Mouse (Mus musculus): ENCODE measurements around the gene Hcls1.

Gene Hcls1

DNA sequence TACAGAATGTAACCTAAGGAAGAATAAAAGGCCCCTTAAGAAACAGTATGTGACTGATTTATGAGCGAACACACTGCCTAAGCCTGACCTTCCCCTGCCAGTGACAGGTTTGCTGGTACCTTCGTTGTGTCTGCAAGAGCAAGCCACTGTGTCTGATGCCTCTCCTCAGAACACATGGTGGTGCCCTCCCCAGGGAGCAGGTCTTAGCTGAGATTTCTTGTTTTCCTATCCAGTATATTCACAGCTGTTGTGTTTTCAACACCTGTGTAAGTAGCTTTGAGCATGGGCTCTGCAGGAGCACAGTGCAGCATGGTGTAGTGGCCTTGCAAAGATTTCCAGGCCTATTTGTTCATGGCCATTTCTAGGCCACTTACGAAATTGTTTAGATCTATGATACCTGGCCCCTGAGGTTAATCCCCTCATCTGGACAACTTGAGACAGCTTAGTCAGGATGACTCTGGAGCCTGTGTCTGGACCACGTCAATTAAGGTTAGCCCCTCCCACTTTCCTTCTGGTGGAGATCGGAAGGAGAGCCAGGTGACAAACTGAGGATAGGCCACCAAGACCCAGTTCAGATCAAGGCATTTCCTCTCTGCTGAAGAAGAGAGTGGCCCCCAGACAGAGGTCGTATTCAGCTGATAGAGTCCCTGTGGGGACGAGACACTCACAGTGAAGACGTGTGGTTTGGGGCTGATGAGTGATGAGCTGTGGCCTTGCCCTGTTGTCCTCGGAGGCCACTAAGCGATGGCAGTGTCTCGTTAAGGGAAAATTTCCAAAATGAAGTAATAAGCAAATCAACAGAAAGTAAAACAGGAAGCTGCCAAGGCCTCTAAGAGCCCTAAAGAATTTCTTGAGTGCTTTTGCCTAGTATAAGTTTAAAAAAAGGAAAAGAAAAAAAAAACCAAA lies 4.3 kb upstream of the Hcls1 start:
- peak; percentile 26 for DNase-seq (ENCODE audit: low spot score)

DNA sequence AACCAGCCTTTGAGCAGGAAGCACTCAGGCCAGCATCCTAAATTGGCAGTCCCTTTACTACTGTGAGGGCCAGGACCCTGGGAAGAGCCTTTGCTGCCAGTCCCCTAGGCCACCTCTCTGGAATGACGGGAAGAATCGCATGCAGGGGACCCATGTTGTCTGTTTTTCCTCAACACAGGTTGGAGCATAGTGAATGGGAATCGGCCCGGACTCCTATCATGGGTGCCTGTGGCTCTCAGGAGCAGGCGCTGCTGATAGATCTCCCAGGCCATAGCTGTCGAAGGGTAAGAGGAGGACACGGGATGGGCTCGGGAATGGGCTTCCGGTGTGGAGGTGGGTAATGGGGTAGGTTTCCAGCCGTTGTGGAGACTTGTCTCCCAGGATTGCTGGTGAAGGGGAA lies 3.4 kb upstream of the Hcls1 start:
- no peak for DNase-seq (ENCODE audit: low spot score)

DNA sequence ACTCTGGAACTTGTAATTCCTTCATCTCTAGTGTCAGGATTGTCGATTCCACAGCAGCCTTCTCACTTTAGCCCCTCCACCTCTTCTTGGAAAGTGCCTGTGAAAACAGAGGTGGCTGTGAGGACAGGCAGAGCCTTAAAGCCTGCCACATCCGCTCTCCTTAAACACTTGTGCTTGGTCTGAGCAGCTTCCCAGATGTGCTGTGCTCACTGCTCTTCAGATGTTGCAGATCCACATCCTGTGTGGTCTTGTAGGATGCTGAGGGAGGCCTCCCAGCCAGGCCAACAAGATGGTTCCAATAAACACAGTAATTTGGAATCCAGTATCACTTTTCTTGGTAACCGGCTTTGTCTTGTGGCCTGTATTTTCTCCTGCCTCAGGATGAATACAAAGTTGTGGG lies 2.8 kb upstream of the Hcls1 start:
- no peak for DNase-seq (ENCODE audit: low spot score)

DNA sequence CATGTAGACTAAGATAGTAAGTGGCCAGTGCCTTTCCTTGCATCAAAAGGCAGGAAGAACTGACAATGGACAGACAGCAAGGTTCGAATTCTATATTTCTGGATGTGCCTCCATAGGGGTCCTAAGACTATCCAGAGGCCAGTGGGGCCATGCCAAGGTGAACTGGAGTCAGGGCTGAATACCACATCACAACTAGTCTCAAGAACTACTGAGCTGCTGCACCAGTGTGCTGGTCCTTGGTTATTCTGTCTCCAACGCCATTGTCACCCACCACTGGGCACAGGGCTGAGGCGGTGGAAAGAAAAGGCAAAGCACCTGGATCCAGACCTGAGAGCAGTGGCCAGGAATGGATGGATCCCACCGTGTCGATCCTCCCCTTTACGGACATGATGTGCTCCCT lies 2.2 kb upstream of the Hcls1 start:
- no peak for DNase-seq (ENCODE audit: low spot score)

DNA sequence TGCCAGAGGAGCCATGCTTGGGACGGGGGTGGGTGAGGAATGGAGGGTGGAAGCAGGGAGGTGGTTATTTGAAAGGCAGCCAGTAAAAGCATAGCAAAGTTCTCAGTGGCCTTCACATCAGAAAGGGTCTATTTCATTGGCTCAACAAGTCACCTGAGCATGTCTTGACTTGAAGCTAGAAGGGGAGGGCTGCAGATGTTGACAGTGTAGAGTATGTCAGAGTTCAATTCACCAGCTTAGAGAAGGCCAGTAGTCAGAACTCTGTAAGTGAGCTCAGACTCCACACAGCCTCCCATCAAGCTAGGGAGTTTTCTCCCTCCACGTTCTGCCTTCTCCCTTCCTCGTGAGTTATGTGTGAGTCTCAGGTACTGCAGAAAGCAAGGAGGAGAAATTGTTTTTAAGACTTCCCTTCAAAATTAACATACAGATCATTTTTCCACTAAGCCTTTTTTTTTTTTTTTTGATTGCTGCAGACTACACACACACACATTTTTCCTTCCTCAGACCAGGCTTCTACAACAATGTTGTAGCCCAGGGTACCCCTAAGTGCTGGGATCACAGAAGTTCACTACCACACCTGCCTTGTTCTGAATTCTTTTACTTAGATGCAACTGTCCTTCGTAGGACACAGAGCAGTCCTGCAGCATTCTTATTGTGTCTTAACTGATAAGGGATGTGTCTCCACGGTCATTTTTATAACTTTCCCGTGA lies 497 bp upstream of the Hcls1 start:
- DNase-seq (ENCODE audit: low spot score) = peak; percentile 41

DNA sequence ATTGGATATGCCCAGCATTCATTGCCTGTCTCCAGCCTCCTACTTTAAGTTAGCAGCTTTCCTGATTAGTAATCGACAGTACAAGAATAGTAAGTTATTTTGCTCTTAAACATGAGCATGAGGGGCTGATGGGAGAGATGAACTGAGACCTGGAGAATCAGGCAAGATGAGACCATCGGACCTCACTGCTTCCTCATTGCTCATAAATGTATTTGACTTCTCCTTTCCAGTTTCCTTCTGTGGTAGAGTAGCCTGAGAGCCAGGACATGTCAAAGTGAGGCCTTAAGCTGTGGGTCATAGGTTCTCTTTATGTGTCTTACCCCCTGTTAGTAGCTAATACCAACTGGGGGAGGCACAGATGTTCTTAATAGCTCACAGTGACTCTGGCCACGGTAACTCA lies 1.0 kb downstream of the Hcls1 start:
- peak; percentile 36 for DNase-seq (ENCODE audit: low spot score)

DNA sequence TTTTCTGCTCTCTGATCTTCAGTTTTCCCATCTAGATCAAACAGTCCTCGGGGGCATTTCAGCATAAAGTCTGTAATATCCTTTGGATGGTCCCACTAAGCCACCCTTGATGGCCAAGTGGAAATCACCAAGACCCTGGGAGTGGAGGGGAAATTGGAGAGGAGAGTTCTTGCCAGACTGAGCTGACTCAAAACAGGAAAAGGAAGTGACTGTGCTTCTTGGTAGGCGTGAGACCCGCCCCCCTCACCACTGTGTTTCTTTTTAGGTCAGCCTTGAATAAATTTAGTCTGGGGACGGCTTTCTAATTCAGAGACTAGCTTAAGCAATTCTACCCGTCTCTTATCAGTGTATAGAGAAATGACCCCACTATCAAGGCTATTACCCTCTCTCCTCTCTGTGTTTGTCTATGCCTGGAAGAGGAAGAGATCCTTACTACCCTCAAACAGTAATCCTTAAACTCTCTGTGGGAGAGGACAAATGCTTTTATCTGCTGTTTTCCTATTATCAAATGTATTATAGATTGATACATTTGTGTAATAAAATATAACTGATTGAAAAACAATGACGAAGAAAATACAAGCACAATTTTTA lies 6.4 kb downstream of the Hcls1 start:
- peak; percentile 43 for DNase-seq (ENCODE audit: low spot score)

- DNase-seq (ENCODE audit: low spot score) = no peak
These were observed 7.1 kb downstream of the Hcls1 start for GRCm38 (mm10) chr16:36941895-36942294.

GRCm38 (mm10) chr16:36943591-36943990 lies 8.8 kb downstream of the Hcls1 start:
- DNase-seq (ENCODE audit: low spot score) = no peak

GRCm38 (mm10) chr16:36944895-36945424 lies 10.2 kb downstream of the Hcls1 start:
- no peak for DNase-seq (ENCODE audit: low spot score)

DNA sequence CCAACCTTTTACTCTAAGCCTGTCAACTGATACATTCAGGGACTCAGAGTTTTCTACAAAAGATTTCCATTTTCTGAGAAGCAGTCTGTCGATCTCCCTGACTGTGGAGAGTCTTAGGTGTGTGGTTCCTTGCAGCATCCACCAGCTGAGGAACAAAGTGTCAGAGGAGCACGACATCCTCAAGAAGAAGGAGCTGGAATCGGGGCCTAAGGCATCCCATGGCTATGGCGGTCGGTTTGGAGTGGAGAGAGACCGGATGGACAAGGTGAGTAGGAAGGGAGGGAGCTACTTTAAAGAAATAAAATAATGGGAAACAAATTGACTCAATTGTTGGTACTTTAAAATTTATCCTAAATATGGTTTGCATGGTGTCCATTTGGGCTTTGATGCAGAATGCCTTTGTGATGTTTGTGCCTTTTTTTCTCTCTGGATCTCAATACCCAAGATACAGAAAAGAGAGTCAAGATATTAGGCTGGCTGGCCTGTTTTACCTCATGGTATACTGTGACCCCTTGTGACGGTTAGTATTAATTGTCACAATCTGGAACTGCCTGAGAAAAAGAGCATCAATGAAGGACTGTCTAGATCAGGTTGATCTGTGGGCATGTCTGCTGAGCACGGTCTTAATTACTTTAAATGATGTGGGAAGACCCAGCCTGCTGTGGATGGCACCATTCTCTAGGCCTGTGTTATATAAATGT lies 11.8 kb downstream of the Hcls1 start:
- DNase-seq (ENCODE audit: low spot score) = no peak

DNA sequence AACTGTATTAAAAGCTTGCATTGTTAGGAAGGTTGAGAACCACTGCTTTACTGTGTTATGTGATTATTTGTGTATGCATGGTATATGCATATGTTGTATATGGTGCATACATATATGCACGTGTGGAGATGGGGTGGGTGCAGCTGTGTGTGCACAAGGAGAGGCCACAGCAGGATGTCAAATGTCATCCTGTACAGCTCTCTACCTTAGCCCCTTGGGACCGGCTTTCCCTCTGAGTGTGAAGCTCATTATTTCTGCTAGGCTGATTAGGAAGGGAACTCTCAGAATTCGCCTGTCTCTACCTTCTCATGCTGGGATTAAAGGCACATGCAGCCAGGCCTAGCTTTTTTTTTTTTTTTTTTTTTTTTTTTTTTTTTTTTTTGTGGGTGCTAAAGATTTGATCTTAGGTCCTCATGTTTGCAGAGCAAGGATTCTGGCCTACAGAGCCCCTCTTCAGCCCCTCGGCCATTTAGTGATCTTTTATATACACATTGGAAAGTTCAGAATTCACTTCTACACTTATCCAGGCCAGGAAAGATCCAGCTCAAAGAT lies 12.9 kb downstream of the Hcls1 start:
- no peak for DNase-seq (ENCODE audit: low spot score)

DNA sequence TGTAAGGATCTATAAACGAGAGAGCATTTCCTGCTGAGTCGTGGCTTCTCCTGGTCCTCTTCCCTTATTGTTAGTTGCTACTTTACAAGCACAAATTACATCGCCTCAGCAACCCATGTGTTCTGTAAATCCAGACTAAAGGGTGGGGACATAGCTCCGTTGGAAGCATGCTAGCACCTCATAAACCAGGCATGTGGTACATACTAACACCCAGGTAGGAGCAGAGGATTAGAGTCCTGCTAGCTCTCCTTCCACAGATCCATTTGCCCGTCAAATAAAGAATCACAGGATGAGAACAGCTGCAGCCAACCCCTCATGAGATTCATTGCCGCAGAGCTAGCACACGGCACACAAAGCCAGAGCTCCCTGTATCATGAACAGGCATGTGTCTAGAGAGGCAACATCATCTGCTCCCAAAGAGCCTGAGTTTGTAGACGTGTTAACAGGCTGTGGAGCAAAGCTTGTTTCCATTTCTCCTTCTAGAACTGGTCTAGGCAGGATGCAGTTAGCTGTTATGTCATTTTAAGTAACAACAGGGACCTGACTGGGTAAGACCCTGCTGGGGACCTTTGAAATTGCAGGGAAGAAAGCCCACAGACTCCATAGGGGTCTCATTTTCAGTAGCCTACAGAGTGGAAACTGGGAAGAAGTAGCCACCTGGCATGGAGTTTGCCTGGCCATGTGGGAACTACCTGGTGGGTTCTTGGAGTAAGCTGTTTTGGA lies 15.0 kb downstream of the Hcls1 start:
- no peak for DNase-seq (ENCODE audit: low spot score)

DNA sequence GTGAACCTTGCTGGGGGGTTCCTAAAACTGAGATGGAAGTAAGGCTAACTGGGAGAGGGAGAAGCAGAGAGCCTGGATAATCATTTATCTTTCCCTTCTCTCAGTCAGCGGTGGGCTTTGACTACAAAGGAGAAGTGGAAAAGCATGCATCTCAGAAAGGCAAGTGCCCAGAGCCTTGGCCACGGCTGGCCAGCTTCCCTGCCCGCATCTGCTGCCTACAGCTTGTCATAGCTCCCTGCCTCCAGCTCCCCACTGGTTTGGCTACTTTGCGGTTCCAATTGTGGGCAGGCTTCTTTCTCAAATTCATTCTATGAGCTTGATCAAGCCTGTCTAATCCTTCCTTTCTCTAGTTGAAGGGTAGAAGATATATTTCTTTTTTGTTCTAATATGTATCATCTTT lies 16.2 kb downstream of the Hcls1 start:
- DNase-seq (ENCODE audit: low spot score) = no peak

DNA sequence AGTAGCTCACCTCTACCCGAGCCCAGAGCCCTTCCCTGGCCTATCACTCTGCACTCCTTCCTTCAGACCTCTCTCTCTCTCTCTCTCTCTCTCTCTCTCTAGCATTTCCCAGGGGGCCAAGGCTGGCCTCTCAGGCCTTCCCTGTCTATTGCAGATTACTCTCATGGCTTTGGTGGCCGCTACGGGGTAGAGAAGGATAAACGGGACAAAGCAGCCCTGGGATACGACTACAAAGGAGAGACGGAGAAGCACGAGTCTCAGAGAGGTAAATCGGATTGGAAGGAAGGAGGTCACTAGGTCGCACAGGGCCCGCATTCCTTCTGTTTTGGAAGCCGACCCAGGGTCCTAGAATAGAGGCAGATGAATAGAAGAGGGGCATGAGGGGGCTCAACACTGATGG lies 20.3 kb downstream of the Hcls1 start:
- no peak for DNase-seq (ENCODE audit: low spot score)

- DNase-seq (ENCODE audit: low spot score) = no peak
These were observed 28.6 kb downstream of the Hcls1 start for GRCm38 (mm10) chr16:36963415-36963814.

GRCm38 (mm10) chr16:36979127-36979526 lies 44.3 kb downstream of the Hcls1 start:
- DNase-seq (ENCODE audit: low spot score) = no peak

- no peak for DNase-seq (ENCODE audit: low spot score)
These were observed 49.0 kb downstream of the Hcls1 start for GRCm38 (mm10) chr16:36983796-36984195.

DNA sequence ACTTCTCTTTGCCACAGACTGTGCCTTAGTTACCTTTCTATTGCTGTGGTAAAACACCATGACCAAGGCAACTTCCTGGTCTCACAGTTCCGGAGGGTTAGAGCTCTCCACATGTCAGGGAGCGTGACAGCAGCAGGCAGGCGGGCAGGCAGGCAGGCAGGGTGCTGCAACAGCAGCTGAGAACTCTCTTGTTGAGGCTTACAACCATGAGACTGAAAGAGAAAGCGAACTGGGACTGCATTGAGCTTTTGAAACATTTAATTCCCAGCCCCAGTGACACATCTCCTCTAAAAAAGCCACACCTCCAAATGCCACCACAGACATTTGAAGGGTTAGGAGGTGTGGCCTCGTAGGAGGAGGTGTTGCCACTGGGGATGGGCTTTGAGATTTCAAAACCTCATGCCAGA lies 50.9 kb downstream of the Hcls1 start:
- peak; percentile 19 for DNase-seq (ENCODE audit: low spot score)

DNA sequence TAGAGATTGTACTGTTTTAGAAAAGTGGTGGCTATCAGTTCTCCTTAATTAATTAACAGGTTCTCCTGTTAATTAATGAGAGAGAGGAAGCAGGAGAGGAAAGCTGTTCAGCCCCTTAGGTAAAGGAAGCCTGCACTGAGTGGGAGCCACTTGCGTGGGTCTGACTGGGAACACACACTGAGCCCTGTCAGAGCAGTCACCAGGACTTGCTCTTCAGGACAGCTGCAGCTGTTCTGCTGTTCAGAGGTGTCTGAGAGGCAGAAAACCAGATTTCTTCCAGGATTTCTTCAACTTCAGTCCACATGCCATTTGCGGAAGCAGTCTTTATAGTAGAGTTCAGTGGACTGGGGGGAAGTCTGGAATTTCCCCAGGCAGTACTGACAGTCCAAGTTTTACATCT lies 52.6 kb downstream of the Hcls1 start:
- no peak for DNase-seq (ENCODE audit: low spot score)

- DNase-seq (ENCODE audit: low spot score) = no peak
These were observed 53.3 kb downstream of the Hcls1 start for GRCm38 (mm10) chr16:36988066-36988465.
